Mouse (Mus musculus): Measurements from ENCODE around the gene Kif3c.

Kif3c gene

GRCm38 (mm10) chr12:3364508-3365448, at the start of gene Kif3c:
TSS of gene Kif3c (plus strand) at chr12:3365132.
- peak; percentile 92 for DNase-seq

- no peak for DNase-seq
Observed at GRCm38 (mm10) chr12:3316083-3316482, 48.8 kb upstream of the Kif3c start.

- no peak for DNase-seq
Observed at GRCm38 (mm10) chr12:3316937-3317336, 48.0 kb upstream of the Kif3c start.

GRCm38 (mm10) chr12:3319377-3319776, 45.6 kb upstream of the Kif3c start:
- no peak for DNase-seq

GRCm38 (mm10) chr12:3323241-3323640, 41.7 kb upstream of the Kif3c start:
- peak; percentile 75 for DNase-seq

GRCm38 (mm10) chr12:3325232-3325631, 39.7 kb upstream of the Kif3c start:
- no peak for DNase-seq

GRCm38 (mm10) chr12:3329677-3330076, 35.3 kb upstream of the Kif3c start:
- no peak for DNase-seq

GRCm38 (mm10) chr12:3338931-3339330, 26.0 kb upstream of the Kif3c start:
- DNase-seq, result no peak

- DNase-seq, result no peak
Observed at GRCm38 (mm10) chr12:3344155-3344554, 20.8 kb upstream of the Kif3c start.

- no peak for DNase-seq
Observed at GRCm38 (mm10) chr12:3345038-3345437, 19.9 kb upstream of the Kif3c start.

GRCm38 (mm10) chr12:3347682-3348081, 17.2 kb upstream of the Kif3c start:
- DNase-seq, result no peak

- no peak for DNase-seq
Observed at GRCm38 (mm10) chr12:3349387-3349786, 15.5 kb upstream of the Kif3c start.

GRCm38 (mm10) chr12:3350136-3350535, 14.8 kb upstream of the Kif3c start:
- no peak for DNase-seq

- no peak for DNase-seq
Observed at GRCm38 (mm10) chr12:3352216-3352615, 12.7 kb upstream of the Kif3c start.

GRCm38 (mm10) chr12:3355068-3355467, 9.9 kb upstream of the Kif3c start:
- DNase-seq, result no peak

- DNase-seq, result no peak
Observed at GRCm38 (mm10) chr12:3356824-3357223, 8.1 kb upstream of the Kif3c start.

- DNase-seq, result peak; percentile 69
Observed at GRCm38 (mm10) chr12:3359302-3359701, 5.6 kb upstream of the Kif3c start.

- no peak for DNase-seq
Observed at GRCm38 (mm10) chr12:3360043-3360442, 4.9 kb upstream of the Kif3c start.

GRCm38 (mm10) chr12:3364076-3364475, 856 bp upstream of the Kif3c start:
- DNase-seq, result no peak

- no peak for DNase-seq
Observed at GRCm38 (mm10) chr12:3365449-3366189, 687 bp downstream of the Kif3c start.

GRCm38 (mm10) chr12:3366190-3366956, 1.4 kb downstream of the Kif3c start:
- DNase-seq, result no peak

- DNase-seq, result no peak
Observed at GRCm38 (mm10) chr12:3366957-3367260, 2.0 kb downstream of the Kif3c start.

- no peak for DNase-seq
Observed at GRCm38 (mm10) chr12:3368771-3369170, 3.8 kb downstream of the Kif3c start.

All from right cerebral cortex, adult 18-20 months (tissue).